In the genomic region with DNA sequence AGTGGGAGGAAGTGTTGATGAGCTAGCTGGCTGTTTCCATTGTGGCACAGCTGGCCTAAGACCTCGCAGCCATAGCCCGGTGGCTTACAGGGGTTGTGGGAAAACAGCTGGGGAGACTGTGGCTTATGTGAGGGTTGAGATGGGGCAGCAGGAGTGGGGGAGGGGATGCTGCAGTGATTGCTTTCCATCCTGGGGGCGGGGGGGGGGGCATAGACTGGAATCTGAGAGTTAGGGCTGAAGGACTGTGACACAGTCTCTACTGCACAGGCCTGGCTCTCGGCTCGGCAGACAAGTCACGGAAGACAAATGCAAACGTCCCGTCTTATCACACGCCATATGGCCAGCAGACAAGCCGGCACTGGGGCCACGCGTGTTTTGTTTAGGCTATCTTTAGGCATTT, we compare ENCODE assay signal across 14 mouse cellular contexts.
DNase-seq lines count a peak whose midpoint lies in the region; ATAC-seq lines count a peak whose summit lies in the region.
"Had no signal": no experiment of that assay in that cellular context is flagged by ENCODE, and none has a peak within 500 bp of the region (broad histone marks: within the 10 kb centered on the region; RNA-seq: fewer than 3 reads in every experiment).

No protein-coding gene starts in this region.

- H3K4me1 ChIP-seq in heart, embryonic 13.5 days, result peaks cover 41% of the 10 kb centered on the region
- H3K4me1 ChIP-seq in liver, embryonic 12.5 days, result peaks cover 15% of the 10 kb centered on the region; the same call in 1 of the 2 replicates
- peaks cover 27% of the 10 kb centered on the region for H3K4me1 ChIP-seq in embryonic facial prominence, embryonic 10.5 days
- 0 out of 2 replicates have a peak, but pooled peaks cover 3% of the 10 kb centered on the region for H3K4me1 ChIP-seq in forebrain, embryonic 13.5 days
- H3K4me1 ChIP-seq: midbrain, embryonic 15.5 days had no signal

- H3K27ac ChIP-seq in heart, embryonic 13.5 days (replicated peaks), result peak overlapping the region; percentile 68
- H3K27ac ChIP-seq in liver, embryonic 12.5 days, result no peak overlapping the region
- H3K27ac ChIP-seq in embryonic facial prominence, embryonic 10.5 days (replicated peaks), result peak overlapping the region; percentile 36
- no peak overlapping the region for H3K27ac ChIP-seq in forebrain, embryonic 13.5 days
- H3K27ac ChIP-seq: heart, adult 2 months; midbrain, embryonic 15.5 days had no signal

- peak overlapping the region; percentile 58 for H3K9ac ChIP-seq in heart, embryonic 13.5 days
- no peak overlapping the region for H3K9ac ChIP-seq in liver, embryonic 12.5 days
- no peak overlapping the region for H3K9ac ChIP-seq in forebrain, embryonic 13.5 days
- H3K9ac ChIP-seq: midbrain, embryonic 15.5 days had no signal

- no peaks in the 10 kb centered on the region for H3K27me3 ChIP-seq in heart, embryonic 13.5 days (replicated peaks)
- no peaks in the 10 kb centered on the region for H3K27me3 ChIP-seq in liver, embryonic 12.5 days (replicated peaks)
- H3K27me3 ChIP-seq in embryonic facial prominence, embryonic 10.5 days (replicated peaks; ENCODE audit: low read depth, poor library complexity, severe bottlenecking), result no peaks in the 10 kb centered on the region
- H3K27me3 ChIP-seq in forebrain, embryonic 13.5 days, result no peaks in the 10 kb centered on the region
- H3K27me3 ChIP-seq: midbrain, embryonic 15.5 days had no signal

- H3K36me3 ChIP-seq in heart, embryonic 13.5 days, result peaks cover 27% of the 10 kb centered on the region
- H3K36me3 ChIP-seq in liver, embryonic 12.5 days, result no peaks in the 10 kb centered on the region
- peaks cover 40% of the 10 kb centered on the region for H3K36me3 ChIP-seq in embryonic facial prominence, embryonic 10.5 days (replicated peaks)
- no peaks in the 10 kb centered on the region for H3K36me3 ChIP-seq in forebrain, embryonic 13.5 days (ENCODE audit: poor library complexity, severe bottlenecking)
- H3K36me3 ChIP-seq: midbrain, embryonic 15.5 days had no signal

- WGBS in heart, embryonic 13.5 days, result 4% methylated on average over 12 of the region's 12 CpGs
- 35% methylated on average over 12 of the region's 12 CpGs for WGBS in liver, embryonic 12.5 days (ENCODE audit: insufficient replicate concordance)
- 41% methylated on average over 12 of the region's 12 CpGs for WGBS in embryonic facial prominence, embryonic 10.5 days
- WGBS in forebrain, embryonic 13.5 days, result 61% methylated on average over 11 of the region's 12 CpGs

- peak overlapping the region; percentile 56 for H3K4me2 ChIP-seq in heart, embryonic 13.5 days
- H3K4me2 ChIP-seq in liver, embryonic 12.5 days, result no peak overlapping the region
- H3K4me2 ChIP-seq in forebrain, embryonic 13.5 days, result no peak overlapping the region
- H3K4me2 ChIP-seq: midbrain, embryonic 15.5 days had no signal

- DNase-seq in heart, adult 8-10 months (ENCODE audit: low spot score), result no peak
- peak; percentile 18 for DNase-seq in liver
- DNase-seq in embryonic facial prominence, embryonic 10.5 days (ENCODE audit: low spot score), result peak; percentile 52
- peak; percentile 46 for DNase-seq in mesoderm, embryonic 11.5 days (ENCODE audit: low read depth, low spot score)
- DNase-seq in right cerebral cortex, adult 18-20 months, result no peak
- DNase-seq: adrenal gland, adult 2 months; heart, adult 2 months; spleen, adult 18-20 months; thymus, postnatal 14 days had no signal

- no peaks in the 10 kb centered on the region for H3K9me3 ChIP-seq in heart, embryonic 13.5 days
- no peaks in the 10 kb centered on the region for H3K9me3 ChIP-seq in liver, embryonic 12.5 days (replicated peaks)
- H3K9me3 ChIP-seq in embryonic facial prominence, embryonic 10.5 days, result no peaks in the 10 kb centered on the region
- H3K9me3 ChIP-seq in forebrain, embryonic 13.5 days (replicated peaks), result no peaks in the 10 kb centered on the region
- H3K9me3 ChIP-seq: midbrain, embryonic 15.5 days had no signal

- peak overlapping the region; percentile 16; the same call in 1 of the 2 replicates for H3K4me3 ChIP-seq in heart, embryonic 13.5 days
- no peak overlapping the region for H3K4me3 ChIP-seq in liver, embryonic 12.5 days
- no peak overlapping the region for H3K4me3 ChIP-seq in embryonic facial prominence, embryonic 10.5 days
- H3K4me3 ChIP-seq in forebrain, embryonic 13.5 days, result no peak overlapping the region
- H3K4me3 ChIP-seq: heart, adult 2 months; midbrain, embryonic 15.5 days had no signal

- ATAC-seq in heart, embryonic 13.5 days (ENCODE audit: extremely low read depth, insufficient number of reproducible peaks, low FRiP score, low TSS enrichment), result peak; percentile 32; the same call in 1 of the 2 replicates
- ATAC-seq in liver, embryonic 12.5 days, result no peak
- no peak for ATAC-seq in forebrain, embryonic 13.5 days
- ATAC-seq: forebrain, embryonic 16.5 days; midbrain, embryonic 15.5 days had no signal

Comparison
In these comparisons a context has a peak if more than half of its experiments do, and no peak if none do; other contexts are left out.
1. H3K27ac ChIP-seq: peak in heart, embryonic 13.5 days (single experiment) and embryonic facial prominence, embryonic 10.5 days (single experiment); none in liver, embryonic 12.5 days (single experiment) and forebrain, embryonic 13.5 days (single experiment).
2. DNase-seq: peak in liver (single experiment), embryonic facial prominence, embryonic 10.5 days (single experiment) and mesoderm, embryonic 11.5 days (single experiment); none in heart, adult 8-10 months (single experiment) and right cerebral cortex, adult 18-20 months (single experiment).